Mouse (Mus musculus) cerebellum, adult 18-20 months (tissue): ENCODE results near the gene Rgmb.

ENCODE experiments used
- DNase-seq, 2 experiments: peaks; one replicate each; pipeline ENCODE4 v3.0.0; 2021

The Rgmb gene

GRCm38 (mm10) chr17:15821706-15822105 is 9.1 kb downstream of the Rgmb start:
- DNase-seq: no peak

- no peak for DNase-seq
Measured at GRCm38 (mm10) chr17:15820761-15821160, 10.1 kb downstream of the Rgmb start.

DNA sequence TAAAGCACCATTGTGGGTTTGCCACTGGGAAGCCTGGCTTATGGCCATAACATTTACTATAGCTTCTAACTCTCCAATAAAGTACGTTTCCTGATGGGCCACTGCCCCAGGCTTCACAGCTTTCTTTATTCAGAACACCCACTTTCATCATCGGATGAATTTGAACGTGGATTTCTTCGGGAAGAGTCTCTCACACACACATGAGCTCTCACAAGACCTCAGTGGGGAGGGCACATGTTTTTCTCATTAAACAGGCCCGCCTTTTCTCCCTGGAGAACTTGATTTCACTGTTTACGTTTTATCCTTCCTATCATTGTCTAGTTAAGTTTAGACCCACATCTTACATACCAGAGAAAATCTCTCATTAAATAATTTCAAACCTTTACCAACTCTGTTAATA is 10.7 kb downstream of the Rgmb start:
- no peak for DNase-seq

GRCm38 (mm10) chr17:15818372-15818771 is 12.5 kb downstream of the Rgmb start:
- DNase-seq: no peak

DNA sequence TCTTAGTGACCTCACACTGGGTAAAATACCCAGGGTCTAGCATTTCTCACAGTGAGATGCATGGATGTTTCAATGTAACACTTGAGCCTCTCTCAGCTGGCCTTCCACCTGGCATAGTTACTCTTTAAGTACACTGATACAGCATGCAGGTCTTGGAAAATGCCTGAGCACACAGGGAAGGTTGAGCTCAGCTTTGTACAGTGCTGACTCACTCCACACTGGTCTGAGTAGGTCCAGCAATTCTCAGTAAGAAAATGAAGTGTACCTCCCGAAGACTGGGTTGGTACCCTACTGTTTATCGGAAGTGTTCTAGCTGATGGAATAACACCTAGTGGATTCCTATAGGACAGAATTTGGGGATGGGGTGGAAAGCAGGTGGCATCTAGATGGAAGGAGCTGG is 13.2 kb downstream of the Rgmb start:
- no peak for DNase-seq

GRCm38 (mm10) chr17:15817096-15817450 is 13.8 kb downstream of the Rgmb start:
- DNase-seq: no peak

GRCm38 (mm10) chr17:15816379-15817095 is 14.3 kb downstream of the Rgmb start:
- DNase-seq: no peak

GRCm38 (mm10) chr17:15815312-15816018 is 15.4 kb downstream of the Rgmb start:
- DNase-seq: no peak

- no peak for DNase-seq
Measured at GRCm38 (mm10) chr17:15813658-15814212, 17.1 kb downstream of the Rgmb start.

- DNase-seq: no peak
Measured at GRCm38 (mm10) chr17:15812136-15812778, 18.6 kb downstream of the Rgmb start.

DNA sequence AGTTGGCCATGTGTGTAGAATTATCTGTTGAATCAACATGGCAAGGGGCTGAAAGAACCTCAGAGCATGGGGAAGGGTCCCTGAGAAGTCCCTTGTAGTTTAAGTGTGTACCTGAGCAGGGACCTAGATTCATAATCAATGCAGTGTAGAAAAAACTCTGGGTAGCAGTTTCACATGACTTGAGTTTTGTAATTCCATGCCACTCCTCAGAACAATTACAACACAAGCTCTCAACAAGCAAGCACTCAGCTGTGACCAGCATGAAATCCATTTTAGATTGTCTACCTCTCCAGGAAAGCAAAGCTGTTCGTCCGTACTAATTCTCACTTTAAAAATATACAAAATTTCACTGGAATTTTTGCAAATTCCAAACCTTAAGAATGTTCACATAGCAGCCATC is 20.9 kb downstream of the Rgmb start:
- DNase-seq: no peak

- no peak for DNase-seq
Measured at GRCm38 (mm10) chr17:15808468-15809374, 22.1 kb downstream of the Rgmb start.

- no peak for DNase-seq
Measured at GRCm38 (mm10) chr17:15808015-15808414, 22.8 kb downstream of the Rgmb start.

DNA sequence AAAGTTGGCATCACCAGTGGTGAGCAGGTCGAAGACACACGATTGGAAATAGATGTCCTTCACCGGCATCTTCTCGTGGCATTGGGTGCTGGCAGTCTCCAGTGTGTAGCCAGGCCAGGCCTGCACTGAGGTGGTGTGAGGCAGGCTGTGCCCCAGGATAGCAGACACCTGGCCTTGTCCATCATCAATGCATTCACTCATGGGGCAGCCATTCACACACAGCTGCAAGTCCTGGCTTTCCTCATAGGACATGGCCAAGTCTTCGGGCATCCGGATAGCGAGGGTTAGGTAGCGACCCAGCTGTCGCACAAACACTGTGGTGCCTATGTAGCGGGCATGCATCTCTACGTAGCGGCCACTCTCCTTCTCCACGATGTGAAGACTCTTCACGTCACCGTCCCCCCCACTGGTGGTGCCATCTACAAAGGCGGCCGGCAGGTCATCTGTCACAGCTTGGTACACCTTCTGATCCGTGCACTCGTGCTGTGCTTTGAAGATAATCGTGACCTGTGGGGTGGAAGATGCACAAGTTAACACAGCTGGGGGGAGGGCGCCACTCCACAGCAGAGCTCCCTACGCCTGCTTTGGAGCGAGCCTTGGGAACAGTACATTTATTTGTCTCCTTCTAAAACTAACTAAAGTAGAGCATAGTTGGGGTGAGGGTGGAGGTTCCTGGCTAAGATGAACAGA is 23.4 kb downstream of the Rgmb start:
- DNase-seq: peak in 1 of 2 experiments; percentile 24

- peak; percentile 37 to 38 for DNase-seq
Measured at GRCm38 (mm10) chr17:15804008-15804812, 26.6 kb downstream of the Rgmb start.

DNA sequence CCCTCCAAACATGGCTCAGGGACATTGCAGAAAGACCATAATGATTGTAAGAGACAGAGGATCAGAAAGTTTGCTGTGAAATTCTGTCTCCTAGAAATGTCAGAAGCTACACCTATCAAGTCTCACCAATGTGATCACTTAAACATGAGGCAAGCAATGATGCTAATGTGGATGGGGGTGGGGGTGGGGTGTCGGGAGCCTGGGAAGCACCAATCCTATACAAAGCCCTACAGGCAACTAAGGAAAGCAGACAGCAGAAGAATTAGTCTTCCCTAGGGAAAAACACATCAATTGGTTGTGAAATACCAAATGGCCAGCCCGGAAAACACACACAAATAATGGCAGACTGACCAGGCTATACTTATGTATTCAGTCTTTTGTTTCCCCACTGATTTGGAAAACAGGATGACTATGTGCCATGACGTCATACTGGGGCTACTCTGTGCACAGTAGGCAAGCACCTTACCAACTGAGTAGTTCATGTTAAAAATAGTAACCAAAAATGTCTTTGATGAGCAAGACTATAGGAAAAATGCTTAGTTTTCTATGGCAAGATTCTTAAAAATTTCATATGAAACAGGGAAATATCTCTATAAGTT is 31.5 kb downstream of the Rgmb start:
- no peak for DNase-seq

DNA sequence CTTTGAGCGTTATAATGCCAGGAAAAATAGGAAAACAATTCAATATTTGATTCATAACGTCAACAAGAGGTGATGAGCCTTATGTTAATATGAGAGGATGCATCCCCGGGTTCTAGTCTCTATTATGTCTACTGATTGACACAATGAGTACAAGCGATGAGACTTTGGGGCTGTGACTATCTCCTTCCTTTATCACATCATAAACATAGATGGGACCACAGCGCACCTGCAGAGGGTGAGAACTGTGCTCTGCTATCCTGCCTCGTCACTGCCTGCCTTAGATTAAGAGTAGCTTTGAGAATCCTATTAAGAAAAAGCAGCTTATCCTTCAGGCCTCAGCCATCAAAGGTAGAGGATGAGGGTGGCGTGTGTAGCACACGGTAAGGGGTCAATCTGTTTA is 40.1 kb downstream of the Rgmb start:
- DNase-seq: no peak

- DNase-seq: peak; percentile 28 to 41
Measured at GRCm38 (mm10) chr17:15787036-15787435, 43.8 kb downstream of the Rgmb start.

GRCm38 (mm10) chr17:15777979-15778378 is 52.9 kb downstream of the Rgmb start:
- no peak for DNase-seq

GRCm38 (mm10) chr17:15776349-15776748 is 54.5 kb downstream of the Rgmb start:
- no peak for DNase-seq
